Mouse (Mus musculus) inflammation-experienced regulatory T-cells, adult 6 months (primary cell): ENCODE results near the gene B4galnt3. TPM values are rescaled to one million over a fixed set of nuclear protein-coding genes. Genes with fewer than 3 reads are reported as not detected.

ENCODE experiments used
- polyA plus RNA-seq, 3 experiments: library from polyadenylated mRNA; unstranded; fragments of 100-300 nt; shearing (Covaris generic); gene quantifications; one replicate each; pipeline ENCODE4 v1.2.1; 2017

The B4galnt3 gene
- polyA plus RNA-seq, 3 experiments from 2014 or later = 0.19 TPM; not detected in 2

Other genes with a start within 250 kb of the B4galnt3 start
- gene Ninj2, start 201.2 kb downstream of the B4galnt3 start, polyA plus RNA-seq = 1 to 10 TPM; 1.4 to 6.8 (median 2.4) TPM
- gene D330020A13Rik, start 195 bp downstream of the B4galnt3 start, polyA plus RNA-seq = not detected
- 10 to 100 TPM; 67.6 to 97.2 (median 82.3) TPM for gene Kdm5a, start 69.6 kb upstream of the B4galnt3 start, polyA plus RNA-seq
- 10 to 100 TPM in 2 of 3 experiments, 1 to 10 TPM in 1; 9.6 to 11.5 (median 10.6) TPM for gene Ccdc77, start 69.8 kb upstream of the B4galnt3 start, polyA plus RNA-seq
- 10 to 100 TPM in 2 of 3 experiments, 1 to 10 TPM in 1; 9.7 to 27.4 (median 25.2) TPM for gene Il17ra, start 168.7 kb upstream of the B4galnt3 start, polyA plus RNA-seq
- under 1 TPM in 2 of 3 experiments, not detected in 1; 0.41 to 0.56 TPM for gene Tmem121b, start 199.2 kb upstream of the B4galnt3 start, polyA plus RNA-seq
- 10 to 100 TPM; 24.6 to 38.9 (median 33.1) TPM for gene Hdhd5, start 236.8 kb upstream of the B4galnt3 start, polyA plus RNA-seq